Mouse (Mus musculus): ENCODE measurements around the gene Cdh1.

Cdh1 gene

DNA sequence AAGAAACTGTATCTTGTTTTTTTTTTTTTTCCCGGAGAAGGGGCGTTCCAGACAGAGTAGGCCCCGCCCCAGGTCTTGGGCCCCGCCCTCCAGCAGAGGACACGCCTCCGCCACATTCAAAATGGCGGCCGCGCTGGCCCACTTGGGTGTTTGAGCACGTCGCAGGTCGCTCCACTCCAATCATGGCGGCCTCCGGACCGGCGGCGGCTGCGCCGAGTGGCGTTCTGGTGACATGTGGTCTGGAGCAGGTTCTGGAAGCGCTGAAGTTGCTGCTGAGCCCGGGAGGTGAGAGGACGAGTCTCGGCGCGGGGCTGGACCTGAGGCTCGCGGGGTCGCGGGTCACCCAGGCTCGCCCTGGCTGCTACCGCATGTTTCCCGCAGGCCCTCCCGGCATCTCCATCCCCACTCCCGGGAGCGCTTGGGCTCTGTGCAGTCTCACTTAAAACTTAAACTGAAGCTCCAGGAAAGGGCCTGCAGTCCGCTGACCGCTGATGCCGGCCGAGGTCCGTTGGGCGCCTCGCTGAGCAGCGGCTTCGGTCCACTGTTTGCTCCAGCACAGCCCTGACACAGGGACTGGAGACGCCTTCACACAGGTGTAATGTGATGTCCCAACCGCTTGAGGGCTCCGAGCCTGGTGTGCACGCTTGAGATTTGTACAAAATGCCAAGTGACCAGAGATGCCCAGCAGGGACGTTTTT lies 80.0 kb downstream of the Cdh1 start, which contains the start of gene Tango6:
Gene Tango6, plus strand, starts transcription at position 98 of the 698 bp plus-strand sequence.
- DNase-seq: peak; percentile 89

- DNase-seq: no peak
Measured at GRCm38 (mm10) chr8:106684387-106684786, 81.2 kb downstream of the Cdh1 start.

DNA sequence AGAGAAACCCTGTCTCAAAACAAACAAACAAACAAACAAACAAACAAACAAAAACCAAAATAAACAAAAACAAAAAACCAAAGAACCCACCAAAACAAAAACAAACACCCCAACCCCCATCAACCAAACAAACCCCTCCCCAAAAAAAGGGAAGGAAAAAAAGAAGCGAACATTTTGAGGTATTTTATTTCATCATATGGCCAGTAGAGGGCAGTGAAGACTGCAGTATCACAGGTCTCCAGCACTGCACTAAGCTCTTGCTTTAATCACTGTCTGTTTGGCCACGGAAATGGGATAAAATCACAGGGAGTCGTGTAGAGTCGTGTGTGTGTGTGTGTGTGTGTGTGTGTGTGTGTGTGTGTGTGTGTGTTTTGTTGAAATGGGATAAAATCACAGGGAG lies 84.3 kb downstream of the Cdh1 start:
- DNase-seq: no peak

DNA sequence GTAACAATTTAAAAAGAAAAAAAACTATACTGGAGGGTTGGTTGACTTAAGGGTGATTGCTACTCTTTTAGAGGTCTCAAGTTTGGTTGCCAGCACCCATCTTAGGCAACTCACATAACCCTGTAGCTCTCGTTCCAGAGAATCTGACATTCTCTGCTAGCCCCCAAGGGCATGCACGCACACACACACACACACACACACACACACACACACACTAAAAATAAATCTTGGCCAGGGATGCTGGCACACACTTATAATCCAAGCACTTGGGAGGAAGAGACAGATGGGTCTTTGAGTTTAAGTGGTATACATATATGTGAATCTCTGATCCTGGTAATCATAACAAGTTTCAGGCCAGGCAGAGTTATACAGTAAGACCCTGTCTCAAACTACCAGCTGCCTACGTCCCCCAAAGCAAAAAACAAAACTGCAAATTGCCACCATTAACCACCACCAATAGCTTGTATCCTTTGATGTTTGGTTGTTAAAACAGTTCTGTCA lies 94.6 kb downstream of the Cdh1 start:
- DNase-seq: no peak

DNA sequence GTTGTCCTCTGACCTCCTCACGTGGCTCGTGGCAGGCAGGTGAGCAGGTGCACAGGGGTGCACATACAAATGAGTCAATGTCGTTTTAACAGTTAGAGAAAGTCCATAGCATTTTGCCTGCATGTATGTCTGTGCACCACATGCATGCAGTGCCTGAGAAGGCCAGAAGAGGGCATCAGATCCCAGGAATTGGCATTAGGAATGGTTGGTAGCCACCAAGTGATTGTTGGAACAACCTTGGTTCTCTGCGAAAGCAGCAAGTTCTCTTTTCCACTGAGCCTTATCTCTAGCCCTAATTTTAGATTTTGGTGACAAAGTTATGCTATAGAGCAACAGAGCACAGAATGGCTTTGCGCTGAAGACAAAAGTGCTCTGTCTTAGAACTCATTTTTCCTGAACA lies 96.4 kb downstream of the Cdh1 start:
- no peak for DNase-seq

- no peak for DNase-seq
Measured at GRCm38 (mm10) chr8:106700131-106700530, 97.0 kb downstream of the Cdh1 start.

- no peak for DNase-seq
Measured at GRCm38 (mm10) chr8:106701360-106701759, 98.2 kb downstream of the Cdh1 start.

GRCm38 (mm10) chr8:106704199-106704900 lies 101.2 kb downstream of the Cdh1 start:
- DNase-seq: no peak

DNA sequence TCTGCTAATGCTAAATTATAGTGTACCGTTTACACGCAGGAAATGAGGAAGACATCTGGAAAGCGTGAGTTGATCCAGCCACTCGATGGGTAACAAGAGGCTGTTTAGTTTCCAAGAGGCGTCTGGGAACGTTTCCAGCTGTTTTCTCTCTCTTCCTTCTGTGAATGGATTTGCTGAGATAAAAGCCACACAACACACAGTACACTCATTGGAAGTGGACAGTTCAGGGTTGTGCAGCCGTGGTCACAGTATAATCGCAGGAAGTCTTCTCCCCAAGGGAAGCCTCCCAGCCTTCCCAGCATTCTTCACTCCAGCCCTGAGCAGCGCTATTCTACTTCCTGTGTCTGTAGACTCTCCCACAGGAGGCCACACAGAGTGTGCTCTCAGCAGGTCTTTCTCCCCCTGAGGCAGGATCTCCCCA lies 101.8 kb downstream of the Cdh1 start:
- DNase-seq: no peak

DNA sequence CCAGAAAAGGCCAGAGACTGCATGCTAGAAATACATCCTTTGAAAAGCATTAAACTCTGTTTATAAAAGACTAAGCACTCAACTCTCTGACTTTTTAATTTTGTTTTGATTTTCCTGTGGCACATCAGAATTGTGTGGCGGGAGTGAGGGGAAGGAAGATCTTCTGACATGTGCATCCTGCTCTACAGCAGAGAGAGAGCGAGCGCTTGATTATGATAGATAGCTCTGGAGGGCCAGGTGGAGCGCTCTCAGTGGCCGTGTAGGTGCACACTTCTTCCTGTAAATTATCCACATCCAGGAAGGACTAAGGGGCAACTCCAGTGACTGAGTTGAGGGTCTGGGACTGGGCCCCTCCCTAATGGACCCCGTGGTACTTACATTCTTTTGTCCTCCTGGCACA lies 103.0 kb downstream of the Cdh1 start:
- DNase-seq: no peak

- no peak for DNase-seq
Measured at GRCm38 (mm10) chr8:106710002-106710401, 106.9 kb downstream of the Cdh1 start.

- no peak for DNase-seq
Measured at GRCm38 (mm10) chr8:106712487-106712886, 109.3 kb downstream of the Cdh1 start.

DNA sequence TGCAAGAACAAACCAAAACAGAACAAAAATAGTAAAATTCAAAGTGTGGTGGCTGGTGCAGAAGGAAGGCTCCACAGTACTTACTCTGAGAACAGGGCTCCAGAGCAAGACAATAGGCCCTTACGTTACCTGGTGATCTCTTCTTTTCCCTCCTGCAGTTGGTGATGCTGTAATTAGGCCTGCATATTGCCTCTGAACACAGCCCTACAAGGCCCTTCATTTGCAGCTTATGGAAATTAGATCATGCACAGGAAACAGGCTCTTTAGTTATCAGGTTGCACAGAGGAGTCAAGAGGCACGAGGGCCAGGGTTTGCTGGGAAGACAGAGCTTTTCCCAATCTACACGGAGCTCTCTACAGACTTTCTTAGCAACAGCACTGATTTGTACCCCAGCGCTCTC lies 111.1 kb downstream of the Cdh1 start:
- no peak for DNase-seq

DNA sequence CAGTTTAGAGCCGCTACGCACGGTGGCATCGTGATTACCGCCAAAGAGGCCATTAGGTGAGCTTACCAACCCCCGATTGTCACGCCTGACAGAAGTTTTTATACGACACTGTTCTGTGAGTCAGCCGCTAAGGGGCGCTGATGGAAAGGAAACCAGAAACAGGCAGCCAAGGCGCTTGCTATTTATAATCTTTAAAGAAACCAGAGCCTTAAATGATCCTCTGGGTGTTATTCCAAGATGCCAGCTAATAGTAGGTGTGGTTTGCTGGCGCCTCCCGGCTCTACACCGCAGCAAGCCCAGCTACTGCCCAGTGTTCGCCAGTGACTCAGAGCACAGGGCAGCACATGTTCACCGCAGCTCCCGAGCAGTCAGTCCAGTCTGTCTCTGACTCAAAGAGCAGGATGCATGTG lies 114.9 kb downstream of the Cdh1 start:
- peak; percentile 79 for DNase-seq

Data from cerebellum, adult 8-10 months (tissue).